Mouse (Mus musculus) cortical plate, adult 2 months (tissue): ENCODE data around the gene Cdh19.

Source experiments
- CTCF ChIP-seq: fragments of 200-500 bp; IDR thresholded peaks from 2 replicates; pipeline ENCODE4 v1.5.1; 2011; ENCODE audit warnings: mild to moderate bottlenecking, control low read depth, low read length; ENCODE audit not compliant: insufficient read depth; ENCODE audit errors: extremely low read depth
- POLR2A ChIP-seq: fragments of 200-500 bp; IDR thresholded peaks from 2 replicates; pipeline ENCODE4 v1.6.1; 2011; ENCODE audit warnings: mild to moderate bottlenecking, low read length, control low read depth; ENCODE audit not compliant: insufficient read depth; ENCODE audit errors: extremely low read depth

GRCm38 (mm10) chr1:111020434-111021060 is 43.2 kb upstream of the Cdh19 start:
- TF ChIP-seq CTCF (no peak), POLR2A (no peak)
